Mouse (Mus musculus): ENCODE measurements at regions not wholly inside any gene's neighbourhood (a gene's known extent, or its start where the extent isn't known, plus 50 kb on each side); places are given as distances from the start of the nearest gene placed in this dataset.

- intact Hi-C loops (cut with DNase I), result no loop called here
- DNase-seq (ENCODE audit: low spot score in 2 of 2), result no peak
Observed at GRCm38 (mm10) chr15:87398396-87398795, 145.7 kb upstream of the Fam19a5 start.

- peak; percentile 60 to 91 for DNase-seq (ENCODE audit: low spot score in 2 of 2)
- intact Hi-C loops (cut with DNase I), result no loop called here
Observed at GRCm38 (mm10) chr15:87405689-87406088, 138.4 kb upstream of the Fam19a5 start.

DNA sequence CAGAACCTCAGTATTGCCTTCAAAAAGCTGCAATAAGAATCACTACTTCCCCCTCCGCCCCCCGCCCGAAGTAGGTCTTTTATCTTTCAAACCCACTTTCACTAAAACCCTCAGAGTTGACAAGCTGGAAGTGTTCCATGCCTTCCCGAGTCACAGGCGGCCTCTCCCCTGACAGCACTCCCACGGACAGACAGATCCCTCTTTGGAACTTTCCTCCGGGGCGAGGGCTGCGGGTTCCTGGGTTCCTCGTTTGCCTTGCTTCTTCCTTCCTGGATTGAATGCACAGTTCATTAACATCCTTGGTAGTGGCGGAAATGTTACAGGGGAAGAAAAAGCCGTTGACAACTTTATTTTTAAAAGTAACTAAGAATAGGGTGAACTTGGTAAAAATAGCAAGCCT, 132.1 kb upstream of the Fam19a5 start:
- intact Hi-C loops (cut with DNase I), result no loop called here

GRCm38 (mm10) chr15:87415996-87416395, 128.1 kb upstream of the Fam19a5 start:
- no peak for DNase-seq (ENCODE audit: low spot score in 2 of 2)
- intact Hi-C loops (cut with DNase I), result no loop called here

More for the DNA sequence above, 132.1 kb upstream of the Fam19a5 start:
- peak in 1 of 2 experiments; percentile 50 for DNase-seq (ENCODE audit: low spot score in 2 of 2)

DNA sequence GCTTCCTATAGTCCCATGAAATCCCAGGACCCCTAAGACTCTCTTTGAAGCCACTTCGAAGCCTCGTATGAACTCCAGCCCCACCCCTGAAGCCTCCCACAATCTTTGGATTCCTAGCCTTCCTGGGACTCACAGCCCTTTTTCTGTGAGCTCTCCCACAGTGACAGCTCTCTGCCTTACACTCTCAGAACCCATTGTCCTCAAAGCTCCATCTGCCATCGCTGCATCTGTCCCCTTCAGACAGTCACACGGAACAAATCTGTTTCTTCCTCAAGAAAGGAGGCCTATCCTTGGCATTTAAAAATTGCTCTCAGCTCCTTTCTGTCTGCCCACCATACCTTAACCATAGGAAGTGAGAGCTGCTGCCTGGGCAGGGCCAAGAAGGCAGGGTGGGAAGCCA, 122.4 kb upstream of the Fam19a5 start:
- DNase-seq (ENCODE audit: low spot score in 2 of 2), result peak in 1 of 2 experiments; percentile 40
- intact Hi-C loops (cut with DNase I), result no loop called here

GRCm38 (mm10) chr15:87433306-87433705, 110.8 kb upstream of the Fam19a5 start:
- DNase-seq (ENCODE audit: low spot score in 2 of 2), result no peak
- intact Hi-C loops (cut with DNase I), result no loop called here

DNA sequence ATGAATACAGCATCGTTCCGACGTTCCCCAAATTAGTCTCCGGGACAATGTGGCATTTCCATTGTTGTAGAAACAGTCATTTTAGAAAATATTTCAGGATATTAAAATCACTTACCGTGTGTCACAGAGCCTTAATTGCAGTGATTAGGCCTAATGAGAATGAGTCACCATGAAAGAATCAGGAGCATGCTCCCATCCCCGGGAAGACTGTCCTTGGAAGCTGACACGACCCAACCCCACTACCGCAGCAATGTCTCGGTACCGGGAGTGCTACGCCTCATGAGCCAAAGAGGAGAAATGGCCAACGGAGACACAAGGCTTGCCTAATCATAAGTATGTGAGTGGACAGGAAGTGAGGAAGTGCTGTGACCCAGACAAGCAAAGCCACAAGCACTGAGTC, 110.2 kb upstream of the Fam19a5 start:
- DNase-seq (ENCODE audit: low spot score in 2 of 2), result no peak
- intact Hi-C loops (cut with DNase I), result no loop called here

- no peak for DNase-seq (ENCODE audit: low spot score in 2 of 2)
- intact Hi-C loops (cut with DNase I), result no loop called here
Observed at GRCm38 (mm10) chr15:87435566-87435965, 108.5 kb upstream of the Fam19a5 start.

DNA sequence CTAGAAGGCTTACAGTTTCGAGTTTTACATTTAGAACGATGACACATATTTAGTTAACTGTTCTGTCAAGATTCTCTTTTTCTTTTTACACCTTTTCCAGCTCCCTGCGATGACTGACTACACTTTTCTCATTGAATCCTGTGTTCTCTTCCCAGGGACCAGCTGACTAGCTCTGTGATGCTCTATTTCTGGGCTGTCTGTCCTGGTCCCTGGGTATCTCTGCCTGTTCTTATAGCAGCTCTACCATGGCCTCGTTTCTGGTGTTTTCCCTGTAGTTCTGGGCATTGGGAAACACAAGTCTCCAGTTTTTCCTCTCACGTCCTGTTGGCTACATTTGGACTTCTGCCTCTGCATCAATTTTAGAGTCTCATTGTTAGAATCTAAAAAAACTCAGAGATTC, 106.5 kb upstream of the Fam19a5 start:
- intact Hi-C loops (cut with DNase I), result no loop called here
- peak; percentile 15 to 80 for DNase-seq (ENCODE audit: low spot score in 2 of 2)

DNA sequence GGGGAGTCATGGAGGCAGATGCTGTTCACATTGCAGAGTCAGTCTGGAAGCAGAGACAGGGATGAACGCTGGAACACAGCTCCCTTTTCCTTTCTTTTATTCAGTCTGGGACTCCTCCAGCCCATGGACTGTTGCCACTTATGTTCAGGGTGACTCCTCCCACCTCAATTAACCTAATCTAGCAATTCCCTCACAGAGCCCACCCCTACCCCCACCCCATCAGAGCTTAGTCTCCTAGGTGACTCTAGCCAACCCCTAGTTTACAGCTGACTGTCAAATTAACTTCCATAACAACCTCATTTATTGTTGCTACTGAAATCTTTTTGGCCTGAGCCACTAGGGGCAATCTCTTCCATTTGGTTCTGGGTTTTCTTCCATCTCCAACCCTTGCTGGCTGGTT, 85.2 kb upstream of the Fam19a5 start:
- intact Hi-C loops (cut with DNase I), result no loop called here
- DNase-seq (ENCODE audit: low spot score in 2 of 2), result no peak

GRCm38 (mm10) chr15:87476247-87476646, 67.9 kb upstream of the Fam19a5 start:
- no peak for DNase-seq (ENCODE audit: low spot score in 2 of 2)
- intact Hi-C loops (cut with DNase I), result no loop called here

DNA sequence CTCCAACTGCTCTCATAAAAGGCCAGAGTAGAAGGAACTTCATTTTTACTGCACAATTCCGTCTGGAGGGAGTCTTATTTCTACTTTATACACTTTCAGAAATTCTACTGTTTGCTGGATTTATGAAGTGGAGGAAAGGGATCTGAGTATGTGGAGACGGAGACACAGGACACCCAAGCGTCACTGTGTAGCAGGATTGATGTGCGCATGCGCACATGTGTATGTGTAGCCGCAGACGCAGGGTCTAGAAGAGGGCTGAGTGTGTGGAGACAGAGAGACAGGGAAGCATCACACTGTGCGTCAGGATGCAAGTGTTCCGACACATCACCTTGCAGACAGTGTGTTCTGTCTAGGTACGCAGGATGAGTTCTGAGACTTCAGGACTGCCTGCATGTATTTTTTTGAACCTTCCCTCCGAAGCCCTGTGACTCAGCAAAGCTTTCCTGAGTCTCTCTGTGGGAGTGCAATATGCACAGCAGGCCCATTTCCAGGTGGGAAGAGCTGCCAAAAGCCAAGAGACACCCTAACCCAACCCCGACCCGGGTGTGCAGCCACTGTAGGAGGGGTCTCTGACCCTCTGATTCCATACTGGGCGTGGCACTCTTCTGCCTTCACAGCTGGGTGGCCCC, 67.1 kb upstream of the Fam19a5 start:
- intact Hi-C loops (cut with DNase I), result no loop called here
- peak in 1 of 2 experiments; percentile 59 for DNase-seq (ENCODE audit: low spot score in 2 of 2)

DNA sequence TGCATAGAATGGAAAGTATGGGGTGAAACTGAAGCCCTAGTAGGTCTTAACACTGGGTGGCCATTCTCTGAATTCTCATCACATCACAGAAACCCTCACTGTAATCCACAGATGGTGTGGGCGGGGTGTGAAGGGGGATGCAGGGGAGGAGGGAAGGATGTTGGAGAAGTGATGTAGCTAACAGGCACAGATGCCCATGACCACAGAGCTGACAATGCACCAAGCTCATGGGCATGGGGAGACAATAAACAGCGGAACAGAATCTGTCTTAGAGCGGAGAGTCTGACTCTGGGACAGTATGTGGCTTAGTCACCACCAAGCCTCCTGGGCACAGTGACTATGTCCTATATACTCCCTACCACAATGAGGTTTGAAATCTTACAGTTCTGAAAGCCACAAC, 63.3 kb upstream of the Fam19a5 start:
- intact Hi-C loops (cut with DNase I), result no loop called here
- DNase-seq (ENCODE audit: low spot score in 2 of 2), result peak in 1 of 2 experiments; percentile 43

Small RNA genes lying in the stretch of these regions (microRNA-seq; reads per million reads assigned to microRNA genes)
- 0 reads per million in 2 experiments for gene Gm23416

All from left cerebral cortex, postnatal 25 days (tissue).